Mouse (Mus musculus) liver, adult 2 months (tissue): ENCODE measurements at regions not wholly inside any gene's neighbourhood (a gene's known extent, or its start where the extent isn't known, plus 50 kb on each side); places are given as distances from the start of the nearest gene placed in this dataset.

ENCODE experiments used
- CTCF ChIP-seq: fragments of 200-500 bp; IDR thresholded peaks from 2 replicates; pipeline ENCODE4 v1.5.1; 2011; ENCODE audit warnings: low read depth, low read length, control low read depth
- POLR2A ChIP-seq: fragments of 200-500 bp; IDR thresholded peaks from 2 replicates; pipeline ENCODE4 v1.6.1; 2011; ENCODE audit warnings: low read length, control low read depth; ENCODE audit not compliant: insufficient read depth; ENCODE audit errors: extremely low read depth

DNA sequence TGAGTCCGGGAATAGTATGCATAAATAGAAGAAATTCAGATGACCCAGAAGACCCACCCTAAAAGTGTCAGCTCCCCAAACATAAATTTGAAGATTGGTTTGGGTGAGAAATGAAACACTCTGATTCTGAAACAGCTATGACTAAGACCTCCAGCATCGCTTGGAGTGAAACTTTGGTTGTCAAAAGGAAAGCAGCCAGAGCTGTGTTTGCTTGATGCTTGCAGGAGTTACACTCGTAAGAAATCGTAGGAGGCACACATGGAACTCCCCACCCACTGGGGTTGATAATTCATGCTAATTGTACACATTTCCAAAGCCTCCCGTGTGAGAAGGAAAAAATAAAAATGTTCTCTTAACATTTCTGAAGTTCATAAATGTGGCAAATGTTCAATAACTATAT, 454.6 kb upstream of the Kif18a start:
- TF ChIP-seq CTCF (no peak), POLR2A (no peak)
